ENCODE assay signal across 18 mouse cellular contexts in genomic region chr15:69326537-69326936, GRCm38 (mm10).
A peak's percentile ranks its signal among the peaks of the same experiment; 100 is the strongest.
DNase-seq lines count a peak whose midpoint lies in the region; ATAC-seq and TF ChIP-seq lines count a peak whose summit lies in the region.
"Had no signal": no experiment of that assay in that cellular context is flagged by ENCODE, and none has a peak within 500 bp of the region (broad histone marks: within the 10 kb centered on the region; RNA-seq: fewer than 3 reads in every experiment).

No protein-coding gene starts in this region.

- H3K36me3 ChIP-seq in heart, postnatal 0 days (replicated peaks; ENCODE audit: control insufficient read depth, insufficient read depth, low read length), result no peaks in the 10 kb centered on the region
- no peaks in the 10 kb centered on the region for H3K36me3 ChIP-seq in lung, postnatal 0 days (ENCODE audit: insufficient read depth, low read length)
- H3K36me3 ChIP-seq: limb, embryonic 12.5 days; neural tube, embryonic 12.5 days had no signal

- no peak overlapping the region for H3K9ac ChIP-seq in heart, postnatal 0 days (replicated peaks; ENCODE audit: low read depth, low read length)
- no peak overlapping the region for H3K9ac ChIP-seq in lung, postnatal 0 days (replicated peaks; ENCODE audit: low read depth)
- H3K9ac ChIP-seq: limb, embryonic 12.5 days; neural tube, embryonic 12.5 days had no signal

- H3K4me2 ChIP-seq in heart, postnatal 0 days (ENCODE audit: low read depth, low read length), result no peak overlapping the region
- H3K4me2 ChIP-seq in lung, postnatal 0 days (replicated peaks; ENCODE audit: low read depth, low read length), result no peak overlapping the region
- H3K4me2 ChIP-seq: heart, embryonic 11.5 days; limb, embryonic 12.5 days; neural tube, embryonic 12.5 days had no signal

- H3K4me1 ChIP-seq in heart, postnatal 0 days (ENCODE audit: control insufficient read depth, insufficient read depth), result no peaks in the 10 kb centered on the region
- no peaks in the 10 kb centered on the region for H3K4me1 ChIP-seq in lung, postnatal 0 days (ENCODE audit: insufficient read depth, low read depth, low read length)
- H3K4me1 ChIP-seq: limb, embryonic 12.5 days; megakaryocyte, embryonic 14.5 days; neural tube, embryonic 12.5 days had no signal

- no peaks in the 10 kb centered on the region for H3K9me3 ChIP-seq in heart, postnatal 0 days (replicated peaks; ENCODE audit: control insufficient read depth, low read length)
- H3K9me3 ChIP-seq in lung, postnatal 0 days (ENCODE audit: low read length), result no peaks in the 10 kb centered on the region
- H3K9me3 ChIP-seq: limb, embryonic 12.5 days; megakaryocyte, embryonic 14.5 days; neural tube, embryonic 12.5 days had no signal

- peak; percentile 43 for TF ChIP-seq CTCF in heart, postnatal 0 days (IDR thresholded peaks at IDR 0.05; ENCODE audit: low read depth)
- TF ChIP-seq CTCF in lung, postnatal 0 days (IDR thresholded peaks at IDR 0.05), result peak; percentile 42

- no peak overlapping the region for H3K4me3 ChIP-seq in heart, postnatal 0 days (ENCODE audit: low read depth, low read length)
- no peak overlapping the region for H3K4me3 ChIP-seq in lung, postnatal 0 days (ENCODE audit: low read depth, low read length)
- H3K4me3 ChIP-seq: limb, embryonic 12.5 days; megakaryocyte, embryonic 14.5 days; neural tube, embryonic 12.5 days had no signal

- no peak for TF ChIP-seq EP300 in heart, postnatal 0 days (IDR thresholded peaks at IDR 0.05; ENCODE audit: low read depth)
- TF ChIP-seq EP300 in lung, postnatal 0 days (IDR thresholded peaks at IDR 0.05), result no peak

- H3K27ac ChIP-seq in heart, postnatal 0 days (ENCODE audit: low read depth), result no peak overlapping the region
- H3K27ac ChIP-seq in lung, postnatal 0 days (ENCODE audit: low read length), result no peak overlapping the region
- H3K27ac ChIP-seq: limb, embryonic 12.5 days; neural tube, embryonic 12.5 days had no signal

- peak; percentile 9 for DNase-seq in adrenal gland, adult 2 months
- no peak for DNase-seq in adrenal gland, adult 18-20 months (ENCODE audit: low spot score in 2 of 2)
- no peak for DNase-seq in heart, postnatal 0 days (ENCODE audit: low spot score)
- no peak for DNase-seq in heart, postnatal 4 days
- DNase-seq in kidney, postnatal 14 days, result peak; percentile 12
- no peak for DNase-seq in kidney, adult 11 months
- DNase-seq in lung, postnatal 0 days (ENCODE audit: low spot score), result peak; percentile 16
- no peak for DNase-seq in lung, postnatal 4 days
- DNase-seq: cerebellum, adult 9-10 months; layer of hippocampus, postnatal 36 days; lung, adult 2 months had no signal

- H3K27me3 ChIP-seq in heart, postnatal 0 days (ENCODE audit: control insufficient read depth, insufficient read depth, low read length), result no peaks in the 10 kb centered on the region
- no peaks in the 10 kb centered on the region for H3K27me3 ChIP-seq in lung, postnatal 0 days (replicated peaks; ENCODE audit: insufficient read depth, low read length)
- H3K27me3 ChIP-seq: limb, embryonic 12.5 days; megakaryocyte, embryonic 14.5 days; neural tube, embryonic 12.5 days had no signal

- no peak for ATAC-seq in heart, postnatal 0 days (ENCODE audit: insufficient read depth, low read depth)
- ATAC-seq in lung, postnatal 0 days, result no peak
- ATAC-seq: activated CD4-positive, CD25-positive, alpha-beta regulatory T cell, adult 4 months; forebrain, embryonic 16.5 days; intestine, embryonic 16.5 days had no signal

Comparison
In these comparisons a context has a peak if more than half of its experiments do, and no peak if none do; other contexts are left out.
1. DNase-seq: peak in adrenal gland, adult 2 months (single experiment), kidney, postnatal 14 days (single experiment) and lung, postnatal 0 days (single experiment); none in adrenal gland, adult 18-20 months (0 of 2), heart, postnatal 0 days (single experiment), heart, postnatal 4 days (single experiment), kidney, adult 11 months (single experiment) and lung, postnatal 4 days (0 of 2).